Mouse (Mus musculus) cortical plate, adult 2 months (tissue): ENCODE measurements at regions not wholly inside any gene's neighbourhood (a gene's known extent, or its start where the extent isn't known, plus 50 kb on each side); places are given as distances from the start of the nearest gene placed in this dataset.

Experiments used
- H3K27ac ChIP-seq: fragments of 200-500 bp; 2 replicates; pipeline ENCODE4 v1.5.1; 2012; ENCODE audit warnings: low read length, control low read depth, inconsistent platforms; ENCODE audit not compliant: insufficient read depth
- H3K4me1 ChIP-seq: fragments of 200-500 bp; 2 replicates; pipeline ENCODE4 v1.6.1; 2011; ENCODE audit warnings: low read length; ENCODE audit not compliant: control insufficient read depth, insufficient read depth
- H3K4me3 ChIP-seq: fragments of 200-500 bp; 2 replicates; pipeline ENCODE4 v1.5.1; 2011; ENCODE audit warnings: mild to moderate bottlenecking, low read length, control low read depth; ENCODE audit not compliant: insufficient read depth
- CTCF ChIP-seq: fragments of 200-500 bp; IDR thresholded peaks from 2 replicates; pipeline ENCODE4 v1.5.1; 2011; ENCODE audit warnings: mild to moderate bottlenecking, control low read depth, low read length; ENCODE audit not compliant: insufficient read depth; ENCODE audit errors: extremely low read depth
- POLR2A ChIP-seq: fragments of 200-500 bp; IDR thresholded peaks from 2 replicates; pipeline ENCODE4 v1.6.1; 2011; ENCODE audit warnings: mild to moderate bottlenecking, low read length, control low read depth; ENCODE audit not compliant: insufficient read depth; ENCODE audit errors: extremely low read depth

DNA sequence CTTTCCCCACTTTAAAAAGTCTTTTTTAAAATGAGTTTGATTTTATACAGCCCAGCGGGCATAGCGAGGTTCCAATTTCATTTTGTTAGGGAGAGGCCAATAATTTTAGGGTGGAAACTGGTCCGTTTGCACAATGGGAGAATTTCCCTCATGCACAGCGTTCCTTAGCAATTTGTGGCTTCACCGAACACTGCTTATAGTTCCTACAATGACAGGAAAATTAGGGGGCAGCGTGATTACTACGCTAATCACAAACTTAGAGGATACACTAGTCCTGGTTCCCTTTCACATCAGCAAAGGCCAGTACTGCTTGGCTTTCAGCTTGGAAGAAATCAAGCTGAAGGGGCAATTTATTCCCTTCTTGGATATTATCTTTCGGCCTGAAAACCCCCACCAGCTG is 745.1 kb upstream of the Gm19410 start:
- no peak overlapping the region for H3K4me3 ChIP-seq
- H3K4me1 ChIP-seq, result no peaks in the 10 kb centered on the region
- no peak overlapping the region for H3K27ac ChIP-seq
- TF ChIP-seq POLR2A (no peak), CTCF (no peak)

DNA sequence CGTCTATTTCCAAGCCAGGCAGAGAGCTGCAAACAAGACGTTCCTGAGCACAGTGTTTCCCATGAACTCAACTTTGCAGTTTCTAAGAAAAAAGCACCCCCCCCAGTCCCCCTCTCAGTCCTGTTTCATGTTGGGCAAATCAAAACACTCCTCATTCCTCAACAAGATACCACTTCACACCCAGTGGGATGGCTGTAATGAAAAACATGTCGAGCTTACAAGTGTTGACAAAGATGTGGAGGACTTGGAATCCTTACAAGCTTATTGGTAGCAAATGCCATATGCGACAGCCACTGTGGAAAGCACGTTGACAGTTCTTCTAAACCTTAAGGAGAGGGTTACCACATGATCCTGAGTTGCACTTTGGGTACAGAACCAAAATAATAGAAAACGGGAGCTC is 742.9 kb upstream of the Gm19410 start:
- Histone ChIP-seq H3K4me1 (no peaks in the 10 kb centered on the region), H3K4me3 (no peak overlapping the region), H3K27ac (no peak overlapping the region)
- TF ChIP-seq CTCF (no peak), POLR2A (no peak)

DNA sequence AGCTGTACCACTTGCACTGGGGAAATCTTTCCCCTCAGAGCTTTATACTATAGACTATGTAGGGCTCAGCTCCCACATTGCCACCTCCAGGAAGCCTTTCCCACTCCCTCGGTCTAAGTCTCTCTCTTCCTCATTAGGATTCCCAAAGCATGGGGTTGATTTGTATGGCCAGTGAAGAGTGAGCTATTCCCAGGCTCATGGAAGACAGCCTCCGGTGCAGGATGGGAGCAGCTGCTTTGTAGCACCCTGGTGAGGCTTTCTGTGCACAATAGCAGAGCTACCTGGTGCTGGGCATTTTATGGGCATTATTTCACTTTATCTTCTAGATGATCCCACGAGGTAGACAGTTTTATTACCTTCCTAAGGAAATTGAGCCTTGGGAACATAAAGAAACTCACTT is 717.8 kb upstream of the Gm19410 start:
- H3K27ac ChIP-seq, result no peak overlapping the region
- H3K4me3 ChIP-seq, result no peak overlapping the region
- TF ChIP-seq POLR2A, result no peak
- no peak for TF ChIP-seq CTCF
- H3K4me1 ChIP-seq, result no peaks in the 10 kb centered on the region

DNA sequence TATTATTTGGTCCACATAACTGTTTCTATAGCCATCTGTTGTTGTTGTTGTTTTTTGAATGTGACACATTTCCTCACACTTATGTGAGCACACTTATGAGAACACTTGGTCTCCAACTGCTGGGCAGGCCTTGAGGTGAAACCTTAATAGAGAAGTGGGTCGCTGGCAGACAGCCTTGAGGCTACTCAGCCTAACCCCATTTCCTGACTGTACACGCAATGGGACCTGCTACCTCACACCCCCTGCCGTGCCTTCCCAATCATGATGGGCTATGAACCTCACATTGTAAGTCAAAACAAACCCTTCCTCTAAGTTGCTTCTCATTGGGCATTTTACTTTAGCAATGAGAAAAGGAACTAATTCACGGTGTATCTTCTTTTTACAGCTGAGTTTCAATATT is 712.1 kb upstream of the Gm19410 start:
- no peak overlapping the region for H3K4me3 ChIP-seq
- H3K4me1 ChIP-seq, result no peaks in the 10 kb centered on the region
- TF ChIP-seq CTCF (no peak), POLR2A (no peak)
- no peak overlapping the region for H3K27ac ChIP-seq

DNA sequence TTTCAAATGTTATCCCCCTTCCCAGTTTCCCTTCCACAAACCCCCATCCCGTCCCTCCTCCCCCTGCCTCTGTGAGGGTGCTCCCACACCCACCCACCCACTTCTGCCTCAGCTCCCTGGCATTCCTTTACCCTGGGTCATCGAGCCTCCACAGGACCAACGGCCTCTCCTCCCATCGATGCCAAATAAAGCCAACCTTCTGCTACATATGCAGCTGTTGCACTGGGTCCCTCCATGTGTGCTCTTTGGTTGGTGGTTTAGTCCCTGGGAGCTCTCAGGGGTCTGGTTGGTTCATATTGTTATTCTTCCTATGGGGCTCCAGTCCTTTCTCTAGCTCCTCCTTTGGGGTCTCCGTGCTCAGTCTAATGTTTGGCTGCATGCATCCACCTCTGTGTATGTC is 704.5 kb upstream of the Gm19410 start:
- Histone ChIP-seq H3K4me1 (no peaks in the 10 kb centered on the region), H3K4me3 (no peak overlapping the region), H3K27ac (no peak overlapping the region)
- TF ChIP-seq POLR2A (no peak), CTCF (no peak)

DNA sequence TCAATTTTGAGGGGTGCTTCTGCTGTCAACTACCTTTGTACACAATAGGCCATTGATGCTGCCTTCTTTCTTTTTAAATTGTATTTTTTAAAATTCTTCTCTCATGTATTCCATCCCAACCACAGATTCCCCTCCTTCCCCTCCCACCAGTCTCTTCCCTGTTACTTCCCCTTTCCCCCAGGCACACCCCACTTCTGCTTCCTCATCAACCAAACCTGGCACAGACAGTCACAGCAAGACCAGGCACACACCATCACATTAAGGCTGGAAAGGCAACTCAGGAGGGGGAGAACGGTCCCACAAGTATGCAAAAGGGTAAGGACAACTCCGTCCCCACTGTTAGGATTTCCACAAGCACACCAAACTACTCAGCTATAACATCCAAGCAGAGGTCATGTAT is 697.4 kb upstream of the Gm19410 start:
- no peaks in the 10 kb centered on the region; the same call in 1 of the 2 replicates for H3K4me1 ChIP-seq
- H3K4me3 ChIP-seq, result no peak overlapping the region
- TF ChIP-seq POLR2A (no peak), CTCF (no peak)
- no peak overlapping the region for H3K27ac ChIP-seq

DNA sequence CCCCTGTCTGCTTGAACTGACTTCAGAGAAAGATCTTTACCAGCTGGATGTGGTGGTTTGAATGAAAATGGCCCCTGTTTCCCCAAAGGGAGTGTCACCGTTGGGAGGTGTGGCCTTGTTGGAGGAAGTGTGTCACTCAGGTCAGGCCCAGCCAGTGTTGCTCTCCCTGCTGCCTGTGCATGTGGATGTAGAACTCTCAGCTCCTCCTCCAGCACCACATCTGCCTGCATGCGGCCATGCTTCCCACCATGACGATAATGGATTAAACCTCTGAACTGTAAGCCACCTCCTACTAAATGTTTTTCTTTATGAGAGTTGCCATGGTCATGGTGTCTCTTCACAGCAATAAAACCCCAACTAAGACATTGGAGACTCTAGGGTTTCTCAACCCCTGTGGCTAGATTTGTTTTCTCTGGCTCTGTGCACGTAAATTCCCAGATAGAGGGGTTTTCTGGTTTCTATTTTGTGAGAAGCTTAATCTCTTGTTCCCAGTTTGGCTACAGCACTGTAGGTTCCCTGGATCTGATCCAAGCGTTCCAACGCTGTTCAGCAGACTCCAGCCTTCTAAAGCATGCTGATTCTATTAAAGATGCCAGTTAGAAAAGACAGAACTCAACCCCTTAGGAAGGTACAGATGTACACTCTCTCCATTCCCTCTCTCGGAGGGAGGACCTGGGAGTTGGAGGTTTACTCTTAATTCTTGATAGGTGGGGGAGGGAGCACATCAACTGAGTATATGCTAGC is 695.2 kb upstream of the Gm19410 start:
- TF ChIP-seq POLR2A (no peak), CTCF (no peak)
- no peak overlapping the region for H3K4me3 ChIP-seq
- no peak overlapping the region for H3K27ac ChIP-seq
- H3K4me1 ChIP-seq, result no peaks in the 10 kb centered on the region; the same call in 1 of the 2 replicates

DNA sequence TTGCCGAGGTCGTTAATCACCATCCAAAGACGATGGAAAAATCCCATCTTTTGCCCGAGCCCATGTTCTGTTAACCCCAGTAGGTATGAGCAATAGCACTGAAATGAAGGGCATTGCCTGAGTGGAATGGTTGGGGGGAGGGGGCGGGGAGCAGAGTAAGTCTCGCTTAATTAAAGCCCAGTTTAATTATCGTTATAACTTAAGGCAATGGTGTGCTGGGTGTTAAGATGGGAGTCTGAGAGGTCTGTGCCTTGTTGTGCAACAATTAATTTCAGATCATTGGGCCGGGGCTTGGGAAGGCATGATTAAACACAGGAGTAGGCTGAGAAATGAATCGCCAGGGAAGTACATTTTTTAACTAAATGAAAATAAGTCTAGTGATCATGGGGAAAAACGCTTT is 689.6 kb upstream of the Gm19410 start:
- Histone ChIP-seq H3K4me3 (no peak overlapping the region), H3K4me1 (no peaks in the 10 kb centered on the region), H3K27ac (no peak overlapping the region)
- TF ChIP-seq POLR2A (no peak), CTCF (no peak)

DNA sequence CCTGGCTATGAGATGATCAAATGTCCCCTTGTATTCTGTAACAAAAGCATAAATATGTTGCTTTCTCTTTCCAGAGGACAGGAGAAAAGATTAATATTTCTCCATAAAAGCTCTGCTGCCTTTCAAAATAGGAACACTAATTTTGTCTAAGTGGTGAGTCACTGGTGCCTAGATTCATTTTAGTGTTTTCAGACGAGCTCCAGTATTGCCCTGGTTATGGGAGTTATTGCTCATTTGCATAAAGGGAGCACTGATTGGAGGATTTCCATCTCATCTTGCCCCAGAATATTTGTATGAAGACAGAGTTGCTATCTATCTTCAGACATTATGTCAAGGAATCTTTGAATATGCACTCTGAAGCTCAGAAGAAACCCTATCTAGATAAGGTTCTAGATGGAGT is 682.4 kb upstream of the Gm19410 start:
- no peak overlapping the region for H3K4me3 ChIP-seq
- H3K4me1 ChIP-seq, result no peaks in the 10 kb centered on the region
- TF ChIP-seq CTCF, result no peak
- no peak for TF ChIP-seq POLR2A
- no peak overlapping the region for H3K27ac ChIP-seq

DNA sequence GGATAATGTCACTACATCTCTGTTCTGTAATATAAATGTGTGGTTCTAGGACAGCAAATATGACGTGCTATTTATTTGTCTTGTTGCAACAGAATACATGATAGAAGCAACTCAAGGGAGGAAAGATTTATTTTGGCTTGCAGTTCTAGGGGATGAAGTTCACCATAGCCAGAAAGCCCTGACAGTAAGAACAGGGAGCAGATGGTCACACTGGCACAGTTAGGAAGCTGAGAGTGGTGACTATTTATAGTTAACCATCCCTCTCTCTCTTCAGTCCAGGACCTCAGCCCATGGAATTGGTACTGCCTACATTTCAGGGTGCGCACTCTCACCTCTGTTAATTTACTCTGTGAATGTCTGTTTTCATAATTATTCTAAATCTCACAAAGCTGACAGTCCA is 678.5 kb upstream of the Gm19410 start:
- H3K27ac ChIP-seq, result no peak overlapping the region
- no peak overlapping the region for H3K4me3 ChIP-seq
- no peak for TF ChIP-seq POLR2A
- no peak for TF ChIP-seq CTCF
- peaks cover 2% of the 10 kb centered on the region; the same call in 1 of the 2 replicates for H3K4me1 ChIP-seq
